8 mouse cellular contexts compared by ENCODE assay signal in the genomic region with DNA sequence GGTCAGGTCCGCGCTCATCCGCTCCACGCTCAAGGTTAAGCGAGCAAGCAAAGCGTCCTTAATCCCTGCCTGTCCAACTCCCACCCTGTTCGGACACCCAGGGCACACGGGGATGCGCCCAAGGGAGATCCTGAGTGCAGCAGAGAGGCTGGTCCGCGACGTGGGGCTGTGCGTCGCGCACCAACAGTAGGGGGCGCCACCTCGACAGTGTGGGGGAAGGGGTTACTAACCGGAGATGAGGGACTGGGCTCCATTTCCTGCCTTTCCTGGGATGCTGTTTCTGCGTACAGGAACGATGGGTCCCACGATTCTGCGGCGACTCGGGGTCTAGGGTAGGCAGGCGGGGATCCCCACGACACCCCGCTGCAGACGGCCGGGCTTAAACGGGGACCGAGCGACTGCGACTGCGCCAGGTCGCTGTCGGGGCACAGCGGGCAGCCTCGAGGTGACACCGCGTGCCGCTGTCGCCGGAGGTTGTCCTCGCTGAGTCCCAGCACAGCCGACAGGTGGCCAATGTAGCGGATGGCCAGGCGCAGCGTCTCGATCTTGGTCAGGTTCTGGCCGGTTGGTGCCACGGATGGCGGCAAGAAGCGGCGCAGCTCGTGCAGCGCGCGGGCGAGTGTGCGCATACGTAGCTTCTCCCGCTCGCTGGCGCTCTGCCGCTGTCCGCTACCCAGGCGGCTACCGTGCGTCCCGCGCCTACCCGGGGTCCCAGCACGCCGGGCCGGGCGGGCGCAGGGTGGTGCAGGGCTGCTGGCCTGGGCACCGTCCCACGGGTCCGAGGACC. TPM values are rescaled to one million over a fixed set of nuclear protein-coding genes. Genes with fewer than 3 reads are reported as not detected.
DNase-seq lines count a peak whose midpoint lies in the region; ATAC-seq and TF ChIP-seq lines count a peak whose summit lies in the region.

No protein-coding gene starts in this region.

- no peaks in the 10 kb centered on the region for H3K9me3 ChIP-seq in forebrain, embryonic 14.5 days (replicated peaks; ENCODE audit: control insufficient read depth, low read length)
- no peaks in the 10 kb centered on the region for H3K9me3 ChIP-seq in intestine, embryonic 15.5 days
- no peaks in the 10 kb centered on the region for H3K9me3 ChIP-seq in lung, embryonic 15.5 days

- DNase-seq in ovary, postnatal 14 days (ENCODE audit: low spot score) = peak; percentile 46
- DNase-seq in ovary, postnatal 10 days (ENCODE audit: low spot score) = no peak
- DNase-seq in forebrain, embryonic 14.5 days (ENCODE audit: low spot score) = peak; percentile 61
- DNase-seq in right cerebral cortex, postnatal 4 days = peak; percentile 63
- no peak for DNase-seq in spleen, adult 12 weeks (ENCODE audit: low spot score)

- H3K9ac ChIP-seq in forebrain, embryonic 14.5 days (ENCODE audit: low read length) = peak overlapping the region; percentile 54
- H3K9ac ChIP-seq in intestine, embryonic 15.5 days = peak overlapping the region; percentile 41
- peak overlapping the region; percentile 3; the same call in 1 of the 2 replicates for H3K9ac ChIP-seq in lung, embryonic 15.5 days

- no peaks in the 10 kb centered on the region; the same call in 1 of the 2 replicates for H3K4me1 ChIP-seq in bone marrow, adult 2 months (ENCODE audit: control insufficient read depth, insufficient read depth, low read length)
- peaks cover 6% of the 10 kb centered on the region for H3K4me1 ChIP-seq in forebrain, embryonic 14.5 days (ENCODE audit: control insufficient read depth, insufficient read depth, low read length)
- H3K4me1 ChIP-seq in intestine, embryonic 15.5 days (replicated peaks) = peaks cover 12% of the 10 kb centered on the region
- H3K4me1 ChIP-seq in lung, embryonic 15.5 days = peaks cover 5% of the 10 kb centered on the region; the same call in 1 of the 2 replicates

- H3K36me3 ChIP-seq in forebrain, embryonic 14.5 days (ENCODE audit: control insufficient read depth, insufficient read depth, low read length) = no peaks in the 10 kb centered on the region
- no peaks in the 10 kb centered on the region for H3K36me3 ChIP-seq in intestine, embryonic 15.5 days
- H3K36me3 ChIP-seq in lung, embryonic 15.5 days = no peaks in the 10 kb centered on the region

- peak; percentile 63 for ATAC-seq in forebrain, embryonic 14.5 days
- peak; percentile 45 for ATAC-seq in intestine, embryonic 15.5 days
- ATAC-seq in lung, embryonic 15.5 days (ENCODE audit: borderline replicate concordance, extremely low read depth, low FRiP score, low TSS enrichment) = peak; percentile 51; the same call in 1 of the 2 replicates

- no peak overlapping the region for H3K4me3 ChIP-seq in bone marrow, adult 2 months (replicated peaks; ENCODE audit: control insufficient read depth, low read depth, low read length)
- peak overlapping the region; percentile 43 for H3K4me3 ChIP-seq in forebrain, embryonic 14.5 days (ENCODE audit: low read depth, low read length)
- peak overlapping the region; percentile 47 for H3K4me3 ChIP-seq in intestine, embryonic 15.5 days (replicated peaks)
- peak overlapping the region; percentile 40 for H3K4me3 ChIP-seq in lung, embryonic 15.5 days

- peak overlapping the region; percentile 12; the same call in 1 of the 2 replicates for H3K27ac ChIP-seq in bone marrow, adult 2 months (ENCODE audit: control insufficient read depth, insufficient read depth, low read depth, low read length, poor library complexity)
- H3K27ac ChIP-seq in forebrain, embryonic 14.5 days (ENCODE audit: low read depth, low read length) = no peak overlapping the region
- H3K27ac ChIP-seq in intestine, embryonic 15.5 days = no peak overlapping the region
- H3K27ac ChIP-seq in lung, embryonic 15.5 days = no peak overlapping the region

- H3K4me2 ChIP-seq in forebrain, embryonic 14.5 days (ENCODE audit: low read length) = peak overlapping the region; percentile 78
- H3K4me2 ChIP-seq in intestine, embryonic 15.5 days (replicated peaks) = peak overlapping the region; percentile 94
- H3K4me2 ChIP-seq in lung, embryonic 15.5 days = peak overlapping the region; percentile 78

- TF ChIP-seq POLR2A in bone marrow, adult 2 months (IDR thresholded peaks at IDR 0.05; ENCODE audit: borderline replicate concordance, control insufficient read depth, low read depth, low read length) = no peak

- TF ChIP-seq CTCF in bone marrow, adult 2 months (IDR thresholded peaks at IDR 0.05; ENCODE audit: control insufficient read depth, insufficient read depth, low read length) = peak; percentile 32; the same call in 1 of the 2 replicates

- peaks cover 26% of the 10 kb centered on the region for H3K27me3 ChIP-seq in forebrain, embryonic 14.5 days (replicated peaks; ENCODE audit: control insufficient read depth, insufficient read depth, low read length)
- peaks cover 40% of the 10 kb centered on the region for H3K27me3 ChIP-seq in intestine, embryonic 15.5 days (replicated peaks)
- H3K27me3 ChIP-seq in lung, embryonic 15.5 days = peaks cover 61% of the 10 kb centered on the region

- WGBS in bone marrow, adult 2 months = 5% methylated on average over 80 of the region's 80 CpGs
- WGBS in forebrain, embryonic 14.5 days = 2% methylated on average over 74 of the region's 80 CpGs
- WGBS in intestine, embryonic 15.5 days = under 1% methylated on average over 80 of the region's 80 CpGs
- WGBS in lung, embryonic 15.5 days = under 1% methylated on average over 80 of the region's 80 CpGs

RNA-seq across cellular contexts. Expression of gene Mesp1, which starts 0.8 kb away (rescaled TPM):
- not detected in 2 replicates for polyA plus RNA-seq in bone marrow, adult 2 months (2011; ENCODE audit: insufficient read depth, insufficient read length, low replicate concordance, missing spikeins)
- polyA plus RNA-seq in forebrain, embryonic 14.5 days (2014; fragmentation: Nextera tagmentation; extraction: Ambion mirVana) = not detected in 2 replicates
- polyA plus RNA-seq in intestine, embryonic 15.5 days (2015; fragmentation: Nextera tagmentation; extraction: Ambion mirVana) = 0.13 and 0.21 TPM in 2 replicates
- polyA plus RNA-seq in lung, embryonic 15.5 days (2015; fragmentation: Nextera tagmentation; extraction: Ambion mirVana) = not detected in 2 replicates

RNA-seq across cellular contexts. Expression of gene Mesp2, which starts 17.7 kb away (rescaled TPM):
- polyA plus RNA-seq in bone marrow, adult 2 months (2011; ENCODE audit: insufficient read depth, insufficient read length, low replicate concordance, missing spikeins) = not detected in 2 replicates
- polyA plus RNA-seq in forebrain, embryonic 14.5 days (2014; fragmentation: Nextera tagmentation; extraction: Ambion mirVana) = 1.9 and 2.2 TPM in 2 replicates
- 1.3 and 2.0 TPM in 2 replicates for polyA plus RNA-seq in intestine, embryonic 15.5 days (2015; fragmentation: Nextera tagmentation; extraction: Ambion mirVana)
- 0.48 and 0.56 TPM in 2 replicates for polyA plus RNA-seq in lung, embryonic 15.5 days (2015; fragmentation: Nextera tagmentation; extraction: Ambion mirVana)

RNA-seq across cellular contexts. Expression of gene Wdr93, which starts 49.9 kb away (rescaled TPM):
- not detected in 2 replicates for polyA plus RNA-seq in bone marrow, adult 2 months (2011; ENCODE audit: insufficient read depth, insufficient read length, low replicate concordance, missing spikeins)
- polyA plus RNA-seq in forebrain, embryonic 14.5 days (2014; fragmentation: Nextera tagmentation; extraction: Ambion mirVana) = 0.46 and 0.52 TPM in 2 replicates
- 0.20 and 0.30 TPM in 2 replicates for polyA plus RNA-seq in intestine, embryonic 15.5 days (2015; fragmentation: Nextera tagmentation; extraction: Ambion mirVana)
- 0.78 and 0.86 TPM in 2 replicates for polyA plus RNA-seq in lung, embryonic 15.5 days (2015; fragmentation: Nextera tagmentation; extraction: Ambion mirVana)

RNA-seq across cellular contexts. Expression of gene Pex11a, which starts 49.9 kb away (rescaled TPM):
- polyA plus RNA-seq in bone marrow, adult 2 months (2011; ENCODE audit: insufficient read depth, insufficient read length, low replicate concordance, missing spikeins) = 3.4 and 4.9 TPM in 2 replicates
- 15.1 and 16.7 TPM in 2 replicates for polyA plus RNA-seq in forebrain, embryonic 14.5 days (2014; fragmentation: Nextera tagmentation; extraction: Ambion mirVana)
- 9.6 and 12.6 TPM in 2 replicates for polyA plus RNA-seq in intestine, embryonic 15.5 days (2015; fragmentation: Nextera tagmentation; extraction: Ambion mirVana)
- 10.2 and 12.1 TPM in 2 replicates for polyA plus RNA-seq in lung, embryonic 15.5 days (2015; fragmentation: Nextera tagmentation; extraction: Ambion mirVana)

Comparison
In these comparisons a context has a peak if more than half of its experiments do, and no peak if none do; other contexts are left out.
1. DNase-seq: peak in ovary, postnatal 14 days (single experiment), forebrain, embryonic 14.5 days (single experiment) and right cerebral cortex, postnatal 4 days (single experiment); none in ovary, postnatal 10 days (single experiment) and spleen, adult 12 weeks (single experiment).
2. H3K9ac ChIP-seq: peak in every context shown above with its lines; median percentile 54 in forebrain, embryonic 14.5 days; 41 in intestine, embryonic 15.5 days; 3 in lung, embryonic 15.5 days.
3. Peak in every context shown above with its lines, with median percentiles within 50 percentile points of each other: ATAC-seq and H3K4me2 ChIP-seq.